Mouse (Mus musculus) bone marrow macrophage, adult 2 months (primary cell): ENCODE results near the gene Ttll5. TPM values are rescaled to one million over a fixed set of nuclear protein-coding genes. Genes with fewer than 3 reads are reported as not detected.
A peak's percentile ranks its signal among the peaks of the same experiment; 100 is the strongest.

ENCODE experiments used
- H3K27ac ChIP-seq: 2 replicates; pipeline ENCODE4 v1.5.1; 2012; ENCODE audit warnings: low read depth, low read length; ENCODE audit not compliant: insufficient read depth
- H3K4me1 ChIP-seq: 2 replicates; pipeline ENCODE4 v1.6.1; 2012; ENCODE audit warnings: low read length; ENCODE audit not compliant: control insufficient read depth, insufficient read depth
- H3K4me3 ChIP-seq: 2 replicates; pipeline ENCODE4 v1.5.1; 2012; ENCODE audit warnings: mild to moderate bottlenecking, low read length, moderate library complexity; ENCODE audit not compliant: insufficient read depth
- CTCF ChIP-seq: IDR thresholded peaks from 2 replicates; pipeline ENCODE4 v1.5.1; 2012; ENCODE audit warnings: low read depth, mild to moderate bottlenecking, low read length, moderate library complexity
- POLR2A ChIP-seq: IDR thresholded peaks from 2 replicates; pipeline ENCODE4 v1.6.1; 2012; ENCODE audit warnings: mild to moderate bottlenecking, low read depth, low read length, borderline replicate concordance
- polyA plus RNA-seq: library from polyadenylated mRNA; stranded (reverse); fragments of >200 nt; gene quantifications from 2 replicates; pipeline ENCODE4 v1.2.4, GENCODE M21; 2012; ENCODE audit not compliant: missing spikeins, insufficient read depth, insufficient read length

The Ttll5 gene
- polyA plus RNA-seq = 7.7 and 12.0 TPM in 2 replicates

- Histone ChIP-seq H3K4me3 (peak within 1 kb of the TSS; percentile 93), H3K27ac (peak within 1 kb of the TSS; percentile 99), H3K4me1 (peaks cover 5% of the 10 kb centered on the region)
- TF ChIP-seq CTCF (no peak), POLR2A (no peak; the same call in 1 of the 2 replicates)
These were observed at the start of gene Ttll5, which contains the start of gene Erg28 for GRCm38 (mm10) chr12:85824438-85825264. Ttll5 (plus strand) TSS chr12:85824659. Erg28 (minus strand) TSS chr12:85824550.

- peaks cover 6% of the 10 kb centered on the region; the same call in 1 of the 2 replicates for H3K4me1 ChIP-seq
- no peak overlapping the region for H3K27ac ChIP-seq
- TF ChIP-seq CTCF = no peak
- no peak for TF ChIP-seq POLR2A
- H3K4me3 ChIP-seq = no peak overlapping the region
These were observed 45.5 kb upstream of the Ttll5 start for GRCm38 (mm10) chr12:85778962-85779361.

- TF ChIP-seq CTCF (no peak), POLR2A (no peak)
- no peak overlapping the region for H3K27ac ChIP-seq
- no peak overlapping the region for H3K4me3 ChIP-seq
- H3K4me1 ChIP-seq = peaks cover 6% of the 10 kb centered on the region; the same call in 1 of the 2 replicates
These were observed 44.8 kb upstream of the Ttll5 start for GRCm38 (mm10) chr12:85779707-85780106.

GRCm38 (mm10) chr12:85781606-85782005 lies 42.9 kb upstream of the Ttll5 start:
- Histone ChIP-seq H3K27ac (no peak overlapping the region), H3K4me3 (no peak overlapping the region), H3K4me1 (peaks cover 6% of the 10 kb centered on the region; the same call in 1 of the 2 replicates)
- TF ChIP-seq POLR2A (no peak), CTCF (no peak)

GRCm38 (mm10) chr12:85784916-85785815 lies 39.3 kb upstream of the Ttll5 start:
- Histone ChIP-seq H3K4me3 (no peak overlapping the region), H3K27ac (no peak overlapping the region), H3K4me1 (peaks cover 6% of the 10 kb centered on the region; the same call in 1 of the 2 replicates)
- TF ChIP-seq POLR2A = no peak
- no peak for TF ChIP-seq CTCF

- no peak overlapping the region for H3K27ac ChIP-seq
- no peaks in the 10 kb centered on the region for H3K4me1 ChIP-seq
- TF ChIP-seq POLR2A (no peak), CTCF (no peak)
- no peak overlapping the region for H3K4me3 ChIP-seq
These were observed 32.3 kb upstream of the Ttll5 start for GRCm38 (mm10) chr12:85792158-85792557.

- Histone ChIP-seq H3K4me1 (no peaks in the 10 kb centered on the region), H3K4me3 (no peak overlapping the region), H3K27ac (no peak overlapping the region)
- TF ChIP-seq CTCF (no peak), POLR2A (no peak)
These were observed 31.6 kb upstream of the Ttll5 start for GRCm38 (mm10) chr12:85792821-85793346.

- TF ChIP-seq CTCF (no peak), POLR2A (no peak)
- Histone ChIP-seq H3K4me1 (no peaks in the 10 kb centered on the region), H3K27ac (no peak overlapping the region), H3K4me3 (no peak overlapping the region)
These were observed 30.4 kb upstream of the Ttll5 start for GRCm38 (mm10) chr12:85794094-85794493.

- H3K4me1 ChIP-seq = no peaks in the 10 kb centered on the region
- H3K27ac ChIP-seq = no peak overlapping the region
- H3K4me3 ChIP-seq = no peak overlapping the region
- TF ChIP-seq POLR2A = no peak
- no peak for TF ChIP-seq CTCF
These were observed 28.9 kb upstream of the Ttll5 start for GRCm38 (mm10) chr12:85795551-85795950.

- Histone ChIP-seq H3K4me3 (no peak overlapping the region), H3K4me1 (no peaks in the 10 kb centered on the region), H3K27ac (no peak overlapping the region)
- no peak for TF ChIP-seq POLR2A
- no peak for TF ChIP-seq CTCF
These were observed 24.4 kb upstream of the Ttll5 start for GRCm38 (mm10) chr12:85800031-85800430.
